Mouse (Mus musculus) midbrain, postnatal 0 days (tissue): ENCODE results near the gene Zfp579. TPM values are rescaled to one million over a fixed set of nuclear protein-coding genes. Genes with fewer than 3 reads are reported as not detected.

Experiments used
- ATAC-seq: fragments of 200-750 bp; cut with Nextera tagmentation; 2 replicates; pipeline ENCODE4 v1.8.0; 2017; ENCODE audit warnings: moderate number of reproducible peaks, mild to moderate bottlenecking, moderate TSS enrichment, moderate library complexity; ENCODE audit not compliant: low FRiP score
- DNase-seq: peaks from one replicate; pipeline ENCODE4 v3.0.0-alpha.2; 2015; ENCODE audit warnings: low spot score
- H3K27ac ChIP-seq: fragments of 300-500 bp; sonication (generic); 2 replicates; pipeline ENCODE4 v1.5.1; 2014; ENCODE audit warnings: low read depth, mild to moderate bottlenecking, low read length, mixed read lengths
- H3K27me3 ChIP-seq: fragments of 300-500 bp; sonication (generic); 2 replicates; pipeline ENCODE4 v1.6.1; 2014; ENCODE audit warnings: low read length, control low read depth, mixed read lengths; ENCODE audit not compliant: insufficient read depth
- H3K36me3 ChIP-seq: fragments of 300-500 bp; sonication (generic); 2 replicates; pipeline ENCODE4 v1.6.1; 2014; ENCODE audit warnings: low read length, control low read depth, mixed read lengths; ENCODE audit not compliant: insufficient read depth
- H3K4me1 ChIP-seq: fragments of 300-500 bp; sonication (generic); 2 replicates; pipeline ENCODE4 v1.6.1; 2014; ENCODE audit warnings: mild to moderate bottlenecking, control low read depth, antibody characterized with exemption, low read length, mixed read lengths; ENCODE audit not compliant: insufficient read depth
- H3K4me2 ChIP-seq: fragments of 300-500 bp; sonication (generic); 2 replicates; pipeline ENCODE4 v1.6.1; 2014; ENCODE audit warnings: low read depth, mild to moderate bottlenecking, low read length, mixed read lengths; ENCODE audit not compliant: poor library complexity, severe bottlenecking
- H3K4me3 ChIP-seq: fragments of 300-500 bp; sonication (generic); 2 replicates; pipeline ENCODE4 v1.5.1; 2014; ENCODE audit warnings: low read depth, mild to moderate bottlenecking, low read length, moderate library complexity
- H3K9ac ChIP-seq: fragments of 300-500 bp; sonication (generic); replicated peaks from 2 replicates; pipeline ENCODE4 v1.6.1; 2014; ENCODE audit warnings: mild to moderate bottlenecking, low read length, moderate library complexity, mixed read lengths; ENCODE audit not compliant: poor library complexity, severe bottlenecking
- H3K9me3 ChIP-seq: fragments of 300-500 bp; sonication (generic); 2 replicates; pipeline ENCODE4 v1.6.1; 2016; ENCODE audit warnings: low read length, control low read depth
- CTCF ChIP-seq: IDR thresholded peaks from 2 replicates; pipeline ENCODE4 v1.5.1; 2016; ENCODE audit warnings: antibody characterized with exemption, mild to moderate bottlenecking
- WGBS: fragments of 180-500 bp; shearing (Covaris S2); extraction: QIAGEN DNeasy Blood & Tissue Kit; methylation state at CpG from one replicate; pipeline ENCODE4 v1.1.7; 2014; 5-methylcytosine and 5-hydroxymethylcytosine counted together
- polyA plus RNA-seq: library from polyadenylated mRNA; unstranded; fragments of >200 nt; fragmentation: Nextera tagmentation; extraction: Ambion mirVana; gene quantifications from 2 replicates; pipeline ENCODE4 v1.2.1, GENCODE M21; 2015
- total RNA-seq: library from RNA; depleted of rRNA; stranded (reverse); fragments of >200 nt; gene quantifications from 2 replicates; pipeline ENCODE4 v1.2.3, GENCODE M21; 2014

Gene Zfp579
- total and polyA plus RNA-seq, 2 experiments from 2014 or later: 43.3 to 54.3 TPM

- no peak for DNase-seq
- H3K4me1 ChIP-seq: peaks cover 6% of the 10 kb centered on the region; the same call in 1 of the 2 replicates
- peaks cover 31% of the 10 kb centered on the region for H3K36me3 ChIP-seq
- no peak overlapping the region for H3K4me2 ChIP-seq
- no peak for ATAC-seq
- no peak overlapping the region for H3K27ac ChIP-seq
- no peak overlapping the region for H3K9ac ChIP-seq
- H3K4me3 ChIP-seq: no peak overlapping the region
- H3K9me3 ChIP-seq: no peaks in the 10 kb centered on the region
- no peaks in the 10 kb centered on the region for H3K27me3 ChIP-seq
- no peak for TF ChIP-seq CTCF
- WGBS: 94% methylated on average over 7 of the region's 7 CpGs
These were observed 41.1 kb upstream of the Zfp579 start for GRCm38 (mm10) chr7:5037026-5037425.

GRCm38 (mm10) chr7:5036136-5036535 is 40.2 kb upstream of the Zfp579 start:
- no peak for TF ChIP-seq CTCF
- 96% methylated on average over 9 of the region's 9 CpGs for WGBS

GRCm38 (mm10) chr7:5035628-5036027 is 39.7 kb upstream of the Zfp579 start:
- ATAC-seq (no peak), DNase-seq (no peak)
- Histone ChIP-seq H3K9me3 (peaks cover 11% of the 10 kb centered on the region; the same call in 1 of the 2 replicates), H3K36me3 (peaks cover 45% of the 10 kb centered on the region), H3K4me2 (no peak overlapping the region), H3K4me3 (no peak overlapping the region), H3K27me3 (no peaks in the 10 kb centered on the region), H3K4me1 (peaks cover 6% of the 10 kb centered on the region; the same call in 1 of the 2 replicates), H3K27ac (no peak overlapping the region), H3K9ac (no peak overlapping the region)
- TF ChIP-seq CTCF: no peak
- 95% methylated on average over 17 of the region's 17 CpGs for WGBS

More at GRCm38 (mm10) chr7:5036136-5036535, 40.2 kb upstream of the Zfp579 start:
- DNase-seq (no peak), ATAC-seq (no peak)
- H3K27me3 ChIP-seq: no peaks in the 10 kb centered on the region
- H3K9me3 ChIP-seq: 0 out of 2 replicates have a peak, but pooled peaks cover 8% of the 10 kb centered on the region
- H3K27ac ChIP-seq: no peak overlapping the region
- peaks cover 6% of the 10 kb centered on the region; the same call in 1 of the 2 replicates for H3K4me1 ChIP-seq
- no peak overlapping the region for H3K4me3 ChIP-seq
- no peak overlapping the region for H3K9ac ChIP-seq
- H3K4me2 ChIP-seq: no peak overlapping the region
- peaks cover 40% of the 10 kb centered on the region for H3K36me3 ChIP-seq

- Histone ChIP-seq H3K9me3 (peaks cover 21% of the 10 kb centered on the region; the same call in 1 of the 2 replicates), H3K4me1 (peaks cover 6% of the 10 kb centered on the region; the same call in 1 of the 2 replicates), H3K27me3 (no peaks in the 10 kb centered on the region), H3K27ac (no peak within 1 kb of the TSS), H3K9ac (no peak within 1 kb of the TSS), H3K4me2 (no peak within 1 kb of the TSS), H3K36me3 (peaks cover 63% of the 10 kb centered on the region), H3K4me3 (no peak within 1 kb of the TSS)
- DNase-seq: no peak
- no peak for ATAC-seq
- WGBS: 93% methylated on average over 3 of the region's 3 CpGs
- no peak for TF ChIP-seq CTCF
These were observed 37.9 kb upstream of the Zfp579 start, which contains the start of gene 4632433K11Rik for GRCm38 (mm10) chr7:5033818-5034217. Gene 4632433K11Rik, plus strand, starts transcription at chr7:5034118.

GRCm38 (mm10) chr7:5031496-5031895 is 35.5 kb upstream of the Zfp579 start:
- H3K9ac ChIP-seq: no peak overlapping the region
- peaks cover 21% of the 10 kb centered on the region; the same call in 1 of the 2 replicates for H3K9me3 ChIP-seq
- H3K4me3 ChIP-seq: no peak overlapping the region
- DNase-seq: no peak
- peaks cover 76% of the 10 kb centered on the region for H3K36me3 ChIP-seq
- WGBS: 83% methylated on average over 46 of the region's 46 CpGs
- no peak overlapping the region for H3K27ac ChIP-seq
- no peaks in the 10 kb centered on the region for H3K4me1 ChIP-seq
- no peaks in the 10 kb centered on the region for H3K27me3 ChIP-seq
- no peak overlapping the region for H3K4me2 ChIP-seq
- no peak for ATAC-seq
- no peak for TF ChIP-seq CTCF

- Histone ChIP-seq H3K27ac (no peak overlapping the region), H3K4me2 (no peak overlapping the region), H3K9ac (no peak overlapping the region), H3K9me3 (peaks cover 21% of the 10 kb centered on the region; the same call in 1 of the 2 replicates), H3K27me3 (no peaks in the 10 kb centered on the region), H3K4me3 (no peak overlapping the region), H3K36me3 (peaks cover 71% of the 10 kb centered on the region), H3K4me1 (no peaks in the 10 kb centered on the region)
- 89% methylated on average over 62 of the region's 63 CpGs for WGBS
- DNase-seq (no peak), ATAC-seq (no peak)
- TF ChIP-seq CTCF: no peak
These were observed 34.8 kb upstream of the Zfp579 start for GRCm38 (mm10) chr7:5030554-5031275.
